Mouse (Mus musculus) ES-E14 (cell line): ENCODE results near the gene Telo2. TPM values are rescaled to one million over a fixed set of nuclear protein-coding genes. Genes with fewer than 3 reads are reported as not detected.

Source experiments
- DNase-seq: peaks from one replicate; pipeline ENCODE4 v3.0.0-alpha.2; 2013; ENCODE audit warnings: low read depth, low spot score
- H3K27ac ChIP-seq: 2 replicates; pipeline ENCODE4 v1.5.1; 2012; ENCODE audit warnings: low read depth, mild to moderate bottlenecking, low read length, moderate library complexity, mixed read lengths; ENCODE audit not compliant: poor library complexity, insufficient read depth, severe bottlenecking
- H3K36me3 ChIP-seq: 2 replicates; pipeline ENCODE4 v1.6.1; 2012; ENCODE audit warnings: mild to moderate bottlenecking, low read length, moderate library complexity, mixed read lengths; ENCODE audit not compliant: control insufficient read depth, poor library complexity, insufficient read depth, severe bottlenecking
- H3K4me1 ChIP-seq, 2 experiments: fragments of 150-350 bp in 1 of 2; sonication (generic) in 1 of 2; 2 replicates each; pipeline ENCODE4 v1.6.1; 2012; ENCODE audit warnings: low read length in 2 of 2, mild to moderate bottlenecking in 1 of 2, mixed read lengths in 1 of 2; ENCODE audit not compliant: control insufficient read depth in 2 of 2, insufficient read depth in 2 of 2, poor library complexity in 1 of 2
- H3K4me3 ChIP-seq, 2 experiments: fragments of 150-350 bp in 1 of 2; sonication (generic) in 1 of 2; 2 replicates each; pipeline ENCODE4 v1.5.1; 2012; ENCODE audit warnings: low read length in 2 of 2, low read depth in 1 of 2, mild to moderate bottlenecking in 1 of 2, mixed read lengths in 1 of 2; ENCODE audit not compliant: insufficient read depth in 1 of 2, poor library complexity in 1 of 2, severe bottlenecking in 1 of 2
- H3K9ac ChIP-seq: 2 replicates; pipeline ENCODE4 v1.6.1; 2012; ENCODE audit warnings: low read depth, mild to moderate bottlenecking, low read length, mixed read lengths; ENCODE audit not compliant: poor library complexity, insufficient read depth, severe bottlenecking
- H3K9me3 ChIP-seq: fragments of 150-350 bp; sonication (generic); 2 replicates; pipeline ENCODE4 v1.6.1; 2012; ENCODE audit warnings: low read depth, mild to moderate bottlenecking, low read length; ENCODE audit not compliant: control insufficient read depth, insufficient read depth
- CHD2 ChIP-seq: IDR thresholded peaks from 2 replicates; pipeline ENCODE4 v1.6.1; 2014; ENCODE audit warnings: mild to moderate bottlenecking, low read depth, low read length, inconsistent platforms
- HCFC1 ChIP-seq: IDR thresholded peaks from 2 replicates; pipeline ENCODE4 v1.6.1; 2012; ENCODE audit warnings: low read length, inconsistent platforms, borderline replicate concordance; ENCODE audit not compliant: insufficient read depth
- MAFK ChIP-seq: IDR thresholded peaks from 2 replicates; pipeline ENCODE4 v1.6.1; 2014; ENCODE audit warnings: mild to moderate bottlenecking, low read depth, low read length, inconsistent platforms; ENCODE audit not compliant: insufficient read depth
- ZC3H11A ChIP-seq: IDR thresholded peaks from 2 replicates; pipeline ENCODE4 v1.6.1; 2012; ENCODE audit warnings: low read depth, mild to moderate bottlenecking, inconsistent platforms, low read length, borderline replicate concordance
- ZNF384 ChIP-seq: IDR thresholded peaks from 2 replicates; pipeline ENCODE4 v1.6.1; 2012; ENCODE audit warnings: low read depth, low read length, inconsistent platforms
- in situ Hi-C, 2 experiments: fragments of 600-800 bp; cut with MboI; formaldehyde crosslinking; loops; one replicate each; pipeline ENCODE4 v1.15.1; 2025; ENCODE audit warnings: low sequenced_read_pairs in 2 of 2, inconsistent platforms in 1 of 2; ENCODE audit not compliant: unreplicated experiment in 2 of 2
- total RNA-seq: library from RNA; depleted of rRNA; stranded (reverse); fragments of 300-350 nt; gene quantifications from 2 replicates; pipeline ENCODE4 v1.2.3, GENCODE M21; 2012

Telo2 gene
- total RNA-seq, 1 experiment, result 34.2 TPM

DNA sequence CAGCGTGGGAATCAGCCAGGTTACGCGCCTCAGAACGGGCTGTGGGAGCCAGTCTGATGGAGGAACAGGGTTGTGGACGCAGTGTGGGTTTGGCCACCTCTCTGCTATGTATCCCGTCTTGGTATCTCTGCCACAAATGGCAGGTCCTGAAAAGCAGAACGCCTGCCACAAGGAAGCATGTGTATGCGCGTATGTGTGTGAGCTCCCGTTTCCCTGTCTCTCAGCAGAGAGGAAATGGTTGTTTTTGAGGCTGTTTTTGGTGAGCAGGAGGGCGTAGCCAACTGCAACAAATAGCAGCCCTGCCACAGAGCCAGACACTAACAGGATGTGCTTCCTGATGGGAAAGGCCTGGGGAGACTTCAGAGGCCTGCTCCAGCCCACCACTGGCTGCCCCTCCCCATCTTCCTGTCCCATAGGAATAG is 34.8 kb downstream of the Telo2 start:
- no peaks in the 10 kb centered on the region for H3K9me3 ChIP-seq
- no peaks in the 10 kb centered on the region for H3K36me3 ChIP-seq
- TF ChIP-seq CHD2, result no peak
- TF ChIP-seq MAFK, result no peak
- no peak for TF ChIP-seq HCFC1
- TF ChIP-seq ZC3H11A, result no peak
- no peak for TF ChIP-seq ZNF384
- DNase-seq, result no peak
- no peak overlapping the region for H3K9ac ChIP-seq
- no peak overlapping the region for H3K4me3 ChIP-seq
- H3K4me1 ChIP-seq, result peaks cover 0 to 2% of the 10 kb centered on the region in 2 experiments; a peak in 1 of 4 replicates
- H3K27ac ChIP-seq, result no peak overlapping the region
- in situ Hi-C loops, result no loop called here

DNA sequence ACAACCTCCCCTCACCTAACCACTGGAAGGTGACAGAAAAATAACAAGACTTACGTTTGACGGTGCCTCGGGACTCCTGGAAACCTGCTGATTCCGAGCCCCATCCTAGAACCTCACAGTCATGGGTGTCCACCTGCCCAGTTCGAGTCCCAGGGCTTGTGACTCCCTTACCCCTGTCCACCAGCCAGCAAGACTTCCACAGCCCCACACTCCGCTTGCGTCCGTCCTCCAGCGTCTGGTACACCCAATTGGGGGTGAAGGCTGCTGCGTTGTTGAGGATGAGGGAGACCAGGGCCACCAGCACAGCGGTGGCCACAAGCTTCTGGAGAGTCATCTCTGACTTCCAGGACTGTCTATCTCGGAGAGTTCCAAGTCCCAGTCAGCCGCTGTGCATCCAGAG is 35.6 kb downstream of the Telo2 start:
- in situ Hi-C loops, result no loop called here
- DNase-seq, result no peak
- no peak overlapping the region for H3K9ac ChIP-seq
- H3K4me3 ChIP-seq, result no peak overlapping the region
- H3K36me3 ChIP-seq, result no peaks in the 10 kb centered on the region
- TF ChIP-seq ZNF384 (no peak), CHD2 (no peak), ZC3H11A (no peak), HCFC1 (no peak), MAFK (no peak)
- no peak overlapping the region for H3K27ac ChIP-seq
- peaks cover 0 to 2% of the 10 kb centered on the region in 2 experiments; a peak in 1 of 4 replicates for H3K4me1 ChIP-seq
- H3K9me3 ChIP-seq, result no peaks in the 10 kb centered on the region

DNA sequence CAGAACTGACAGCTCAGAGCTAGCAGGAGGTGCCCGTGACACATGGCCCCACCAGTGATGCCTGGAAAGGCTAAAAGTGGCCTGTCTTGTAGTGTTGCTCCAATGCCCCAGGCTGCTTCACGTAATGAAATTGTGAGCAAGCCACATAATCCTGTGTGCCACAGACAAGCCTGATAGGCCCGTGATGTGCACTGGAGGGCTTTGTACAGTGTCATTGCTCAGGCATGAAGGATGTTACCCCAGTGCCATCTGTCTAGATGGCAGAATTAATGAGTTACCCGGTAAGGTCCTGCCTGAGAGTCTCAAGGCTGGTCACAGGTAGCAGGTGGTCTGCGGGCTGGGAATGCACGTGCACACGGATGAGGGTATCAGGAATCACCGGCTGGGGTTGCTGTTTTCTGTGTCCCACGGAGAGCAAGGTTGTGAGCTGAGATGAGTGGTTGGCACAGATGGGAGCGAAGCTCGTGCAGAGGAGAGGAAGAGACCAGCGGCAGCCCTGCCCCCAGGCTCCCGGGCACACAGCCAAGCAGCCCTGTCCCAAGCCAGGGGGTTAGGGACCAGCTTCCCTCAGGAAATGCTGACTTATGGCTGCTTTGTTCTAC is 37.9 kb downstream of the Telo2 start:
- Histone ChIP-seq H3K27ac (no peak overlapping the region), H3K9ac (no peak overlapping the region), H3K4me3 (no peak overlapping the region), H3K36me3 (no peaks in the 10 kb centered on the region), H3K4me1 (peaks cover 0 to 2% of the 10 kb centered on the region in 2 experiments; a peak in 1 of 4 replicates), H3K9me3 (no peaks in the 10 kb centered on the region)
- no peak for DNase-seq
- TF ChIP-seq HCFC1, result no peak
- no peak for TF ChIP-seq MAFK
- TF ChIP-seq CHD2, result no peak
- no peak for TF ChIP-seq ZC3H11A
- no peak for TF ChIP-seq ZNF384
- in situ Hi-C loops, result no loop called here

DNA sequence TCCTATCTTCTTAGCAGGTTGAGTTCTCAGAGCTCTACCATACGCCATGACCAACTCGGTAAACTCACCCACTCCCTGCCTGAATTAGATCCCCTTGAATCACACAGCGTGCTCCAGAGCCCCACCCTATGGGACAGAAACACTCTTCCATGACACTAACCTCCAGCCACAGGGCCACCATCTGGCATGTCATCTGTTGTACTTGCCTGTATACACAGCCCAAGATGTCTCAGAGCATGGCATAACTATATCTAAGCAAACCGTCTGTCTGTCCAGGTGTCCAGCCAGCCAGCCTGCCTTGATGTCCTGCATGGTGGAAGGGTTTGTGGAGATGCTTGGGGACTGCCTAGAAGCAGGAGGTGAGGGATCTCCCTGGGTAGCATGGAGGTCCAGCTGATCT is 38.9 kb downstream of the Telo2 start:
- H3K4me3 ChIP-seq, result no peak overlapping the region
- H3K36me3 ChIP-seq, result no peaks in the 10 kb centered on the region

DNA sequence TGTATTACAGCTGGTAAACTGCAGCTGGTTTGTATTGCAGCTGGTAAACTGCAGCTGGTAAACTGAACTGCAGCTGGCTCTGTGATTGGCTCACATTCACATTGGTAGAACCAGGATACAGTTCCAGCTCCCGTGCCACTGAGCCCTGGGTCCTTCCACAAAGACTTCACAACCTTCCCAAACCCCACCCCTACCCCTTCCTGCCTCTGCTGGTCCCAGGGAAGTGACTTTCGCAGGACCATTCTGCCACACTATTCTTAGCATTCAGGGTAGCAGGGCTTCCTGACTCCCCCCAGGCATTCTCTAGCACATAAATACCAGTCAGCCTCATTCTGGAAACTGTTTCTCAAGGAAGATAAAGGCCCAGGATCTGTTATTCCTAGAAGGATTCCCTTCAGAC is 47.1 kb downstream of the Telo2 start:
- H3K36me3 ChIP-seq, result no peaks in the 10 kb centered on the region
- no peaks in the 10 kb centered on the region for H3K9me3 ChIP-seq
- H3K27ac ChIP-seq, result no peak overlapping the region
- TF ChIP-seq MAFK (no peak), CHD2 (no peak), ZNF384 (no peak), ZC3H11A (no peak), HCFC1 (no peak)
- in situ Hi-C loops, result no loop called here
- H3K9ac ChIP-seq, result no peak overlapping the region
- no peaks in the 10 kb centered on the region for H3K4me1 ChIP-seq
- H3K4me3 ChIP-seq, result no peak overlapping the region
- no peak for DNase-seq

More for the DNA sequence above, 38.9 kb downstream of the Telo2 start:
- H3K9ac ChIP-seq, result no peak overlapping the region
- no peaks in the 10 kb centered on the region for H3K9me3 ChIP-seq
- DNase-seq, result no peak
- TF ChIP-seq CHD2, result no peak
- TF ChIP-seq HCFC1, result no peak
- TF ChIP-seq MAFK, result no peak
- TF ChIP-seq ZC3H11A, result no peak
- TF ChIP-seq ZNF384, result no peak
- H3K27ac ChIP-seq, result no peak overlapping the region
- in situ Hi-C loops, result no loop called here
- peaks cover 0 to 2% of the 10 kb centered on the region in 2 experiments; a peak in 1 of 4 replicates for H3K4me1 ChIP-seq
